Mouse (Mus musculus) heart, postnatal 4 days (tissue): ENCODE measurements around the gene Efnb3. TPM values are rescaled to one million over a fixed set of nuclear protein-coding genes. Genes with fewer than 3 reads are reported as not detected.
A peak's percentile ranks its signal among the peaks of the same experiment; 100 is the strongest.

ENCODE experiments used
- DNase-seq: peaks from one replicate; pipeline ENCODE4 v3.0.0; 2021
- total RNA-seq, 2 experiments: library from RNA; stranded (reverse); gene quantifications; 2 replicates each; pipeline ENCODE4 v1.2.3; 2021

The Efnb3 gene
- total RNA-seq, 2 experiments from 2014 or later, result 98.5 to 117 TPM

DNA sequence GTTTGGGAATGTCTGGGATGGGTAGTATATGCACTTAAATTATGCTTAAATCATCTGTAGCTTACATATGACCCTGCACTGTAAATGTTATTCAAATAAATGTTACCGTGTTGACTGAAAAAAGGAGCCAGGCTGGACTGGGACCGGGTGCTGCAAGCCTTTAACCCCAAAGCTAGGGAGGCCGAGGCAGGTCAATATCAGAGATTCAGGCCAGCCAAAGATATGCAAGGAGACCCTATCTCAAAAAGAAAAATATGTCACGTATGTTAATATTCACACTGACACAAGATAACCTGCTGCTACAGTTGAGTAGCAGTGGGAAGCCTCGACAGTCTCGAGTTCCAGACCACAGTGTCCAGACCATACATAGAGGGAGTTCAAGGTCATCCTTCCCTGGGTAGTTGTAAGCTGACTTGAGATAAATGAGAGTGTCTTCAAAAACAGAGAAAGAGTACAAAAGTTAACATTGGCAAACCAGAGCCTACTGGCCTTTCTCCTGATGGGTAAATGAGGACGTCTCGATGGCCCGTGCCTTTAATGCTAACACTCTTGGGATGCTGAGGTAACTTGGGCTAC is 22.3 kb upstream of the Efnb3 start:
- no peak for DNase-seq

DNA sequence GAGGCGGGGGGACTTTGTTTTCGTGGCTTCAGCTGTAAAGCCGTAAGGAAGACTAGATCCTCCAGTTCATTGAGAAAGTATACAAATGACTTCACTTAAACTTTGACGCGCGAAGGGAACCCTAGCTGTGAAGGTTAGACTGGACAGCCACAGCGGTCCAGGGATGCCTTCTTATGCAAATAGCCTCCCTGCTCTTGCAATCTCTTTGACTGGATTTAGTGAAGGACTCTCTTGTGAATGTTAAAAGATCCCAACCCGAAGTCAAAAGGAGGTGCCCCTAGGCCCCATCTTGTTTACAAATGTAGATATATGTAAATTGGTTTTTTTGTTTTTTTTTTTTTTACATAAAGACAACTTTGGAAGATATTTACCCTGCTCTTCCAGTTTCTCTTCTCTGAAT is 21.8 kb upstream of the Efnb3 start:
- DNase-seq, result no peak

DNA sequence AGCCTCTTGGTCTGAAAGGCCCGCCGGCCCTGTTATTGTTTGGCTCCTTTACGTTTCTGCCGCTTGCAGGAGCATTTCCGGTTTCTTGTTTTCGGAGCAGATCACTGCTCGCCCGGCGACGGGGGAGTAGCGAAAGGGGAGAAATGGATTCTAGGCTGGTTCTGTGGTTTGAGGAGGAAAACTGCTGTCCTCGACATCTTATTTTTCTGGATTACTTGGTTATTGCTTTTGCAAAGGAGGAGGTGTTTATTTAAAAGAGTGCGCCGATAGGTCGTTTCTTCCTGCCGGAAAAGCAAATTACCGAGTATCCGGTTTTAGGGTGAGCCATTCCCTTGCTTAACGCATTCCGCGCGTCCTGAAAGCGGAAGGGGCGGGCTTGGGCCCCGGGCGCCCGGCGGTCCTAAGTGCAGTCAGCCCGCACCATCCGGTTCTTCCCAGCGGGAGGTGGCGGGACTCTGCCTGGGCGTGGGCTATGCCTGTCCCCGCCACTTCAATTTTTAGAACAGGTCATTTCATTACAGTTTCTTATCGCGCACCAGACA is 21.2 kb upstream of the Efnb3 start:
- peak; percentile 92 for DNase-seq

DNA sequence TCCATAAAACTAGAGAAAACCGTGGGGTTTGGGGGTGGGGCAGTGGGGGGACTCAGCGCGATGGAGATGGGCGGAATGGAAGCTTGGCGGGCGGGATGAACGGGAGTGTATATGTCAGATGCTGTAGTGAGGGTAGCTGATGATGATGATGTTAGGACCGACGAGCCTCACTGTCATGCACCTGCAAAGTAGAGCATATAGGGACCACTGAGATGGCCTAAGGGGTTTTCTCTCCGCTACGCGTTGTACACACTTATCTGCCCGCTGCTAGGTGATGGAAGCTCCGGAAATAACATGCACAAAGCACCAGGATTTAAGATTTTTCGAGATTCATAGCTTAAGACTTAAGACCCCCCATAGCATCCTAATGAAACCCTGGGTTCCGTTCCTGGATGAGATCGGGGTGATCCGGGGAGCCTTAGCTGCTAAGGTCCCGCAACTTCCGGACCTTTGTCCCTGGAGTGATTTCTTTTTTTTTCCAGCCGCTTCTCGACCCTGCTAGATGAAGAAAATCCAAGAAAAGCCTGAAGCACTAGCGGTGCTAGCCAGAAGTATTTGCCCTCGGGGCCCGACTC is 20.7 kb upstream of the Efnb3 start:
- DNase-seq, result no peak

DNA sequence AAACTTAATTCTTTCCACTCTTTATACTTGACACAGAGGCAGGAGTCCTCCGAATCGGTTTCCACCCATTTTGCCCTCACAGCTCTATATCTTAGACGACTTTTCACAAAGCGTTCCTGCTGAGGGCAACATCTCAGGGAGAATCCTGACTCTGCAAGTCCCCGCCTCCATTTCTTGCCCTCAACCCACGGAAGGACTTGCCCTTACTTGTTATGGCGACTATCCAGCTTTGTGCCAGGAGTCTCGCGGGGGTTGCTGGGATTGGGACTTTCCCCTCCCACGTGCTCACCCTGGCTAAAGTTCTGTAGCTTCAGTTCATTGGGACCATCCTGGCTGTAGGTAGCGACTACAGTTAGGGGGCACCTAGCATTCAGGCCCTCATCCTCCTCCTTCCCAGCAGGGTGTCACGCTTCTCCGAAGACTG is 20.1 kb upstream of the Efnb3 start, which contains the start of the genes Wrap53 and Trp53:
Gene Wrap53 (minus strand): TSS at position 165 of the 424 bp plus-strand sequence.
Gene Trp53 (plus strand): TSS at position 269 of the 424 bp plus-strand sequence.
- peak; percentile 91 for DNase-seq

DNA sequence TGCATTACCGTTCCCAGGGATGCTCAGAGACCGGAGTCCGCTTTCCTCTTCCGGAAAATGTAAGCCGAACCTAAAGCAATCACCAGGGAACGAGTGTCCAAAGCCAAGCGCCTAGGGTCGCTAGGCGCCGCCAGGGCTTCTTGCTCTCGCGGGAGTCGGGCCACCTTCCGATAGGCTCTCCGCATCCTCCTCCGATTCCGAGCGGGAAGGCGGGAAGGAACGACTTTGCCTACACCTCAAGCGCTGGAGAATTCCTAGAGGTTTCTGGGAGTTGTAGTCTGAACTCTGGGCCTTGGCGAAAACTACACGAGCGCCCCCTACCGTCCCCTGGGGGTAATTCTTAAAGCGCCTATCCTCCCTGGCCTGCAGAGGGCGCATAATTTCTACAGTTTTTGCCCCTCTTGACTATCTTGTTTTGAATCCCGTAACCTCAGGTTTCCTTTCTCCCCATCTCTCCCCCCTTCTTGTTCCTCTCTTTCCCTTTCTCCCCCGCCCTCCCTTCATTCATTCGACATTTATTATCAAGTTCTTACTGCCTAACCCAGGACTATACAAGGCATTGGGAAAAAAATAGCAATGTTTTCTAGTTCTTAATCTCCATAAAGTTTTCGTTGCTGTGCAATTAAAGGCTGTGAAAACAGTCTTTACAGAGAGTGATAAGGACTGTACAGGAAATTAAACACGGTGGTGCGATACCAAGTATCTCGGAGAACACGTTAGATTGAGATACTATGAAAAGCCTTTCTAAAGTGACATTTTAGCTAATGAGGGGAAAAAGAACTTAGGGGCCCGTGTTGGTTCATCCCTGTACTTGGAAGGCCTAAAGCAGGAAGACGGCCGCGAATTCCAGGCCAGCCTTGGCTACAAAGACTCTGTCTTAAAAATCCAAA is 19.4 kb upstream of the Efnb3 start:
- DNase-seq, result peak; percentile 97

DNA sequence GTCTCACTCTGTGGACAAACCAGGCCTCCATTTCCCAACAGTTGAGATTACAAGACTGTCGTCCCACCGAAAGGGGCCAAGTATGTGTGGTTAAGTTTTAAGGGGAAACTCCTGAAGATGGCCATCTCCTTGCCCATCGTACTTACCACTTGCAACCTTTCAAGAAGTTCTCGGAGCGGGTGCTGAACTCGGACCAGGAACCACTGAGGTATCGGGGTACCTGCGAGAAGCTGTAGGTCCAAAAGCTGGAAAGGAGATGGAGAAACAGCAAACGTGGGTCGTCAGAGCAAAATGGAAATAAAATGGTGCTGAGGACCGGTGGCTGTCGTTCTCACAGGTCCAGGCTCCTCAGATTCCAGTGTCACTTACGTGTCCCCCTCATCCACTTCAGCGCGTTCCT is 18.3 kb upstream of the Efnb3 start:
- no peak for DNase-seq

DNA sequence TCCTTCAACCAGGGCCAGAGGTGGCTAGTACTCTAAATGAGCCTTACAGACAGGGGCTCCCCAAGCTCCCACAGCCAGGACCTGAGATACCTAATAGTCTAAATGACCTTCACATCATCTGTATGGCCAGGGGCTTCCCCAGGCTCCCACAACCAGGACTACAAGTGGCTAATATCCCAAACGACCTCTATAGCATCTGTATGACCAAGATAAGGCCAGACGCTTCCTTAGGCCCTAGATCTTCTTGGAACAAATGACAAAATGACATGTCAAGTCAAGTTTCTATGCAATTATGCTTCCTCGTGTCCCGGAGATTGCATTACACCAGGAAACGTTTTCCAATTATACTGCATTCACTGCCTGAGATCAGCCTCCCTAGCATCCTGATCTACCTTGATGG is 16.3 kb upstream of the Efnb3 start:
- no peak for DNase-seq

DNA sequence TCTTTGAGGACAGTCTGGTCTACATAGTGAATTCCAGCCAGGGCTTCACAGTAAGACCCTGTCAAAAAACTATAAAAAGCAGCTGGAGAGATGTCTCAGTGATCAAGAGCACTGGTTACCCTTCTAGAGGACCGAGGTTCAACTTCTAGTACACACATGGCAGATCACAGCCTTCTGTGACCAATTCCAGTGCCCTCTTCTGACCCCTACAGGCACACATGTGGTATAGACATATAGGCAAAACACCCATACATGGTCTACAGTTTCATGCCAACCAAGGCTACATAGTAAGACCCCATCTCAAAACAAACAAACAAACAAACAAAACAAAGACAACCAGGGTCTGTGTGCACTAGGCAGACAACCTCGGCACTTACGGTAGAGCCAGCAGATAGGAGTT is 15.2 kb upstream of the Efnb3 start:
- DNase-seq, result no peak

DNA sequence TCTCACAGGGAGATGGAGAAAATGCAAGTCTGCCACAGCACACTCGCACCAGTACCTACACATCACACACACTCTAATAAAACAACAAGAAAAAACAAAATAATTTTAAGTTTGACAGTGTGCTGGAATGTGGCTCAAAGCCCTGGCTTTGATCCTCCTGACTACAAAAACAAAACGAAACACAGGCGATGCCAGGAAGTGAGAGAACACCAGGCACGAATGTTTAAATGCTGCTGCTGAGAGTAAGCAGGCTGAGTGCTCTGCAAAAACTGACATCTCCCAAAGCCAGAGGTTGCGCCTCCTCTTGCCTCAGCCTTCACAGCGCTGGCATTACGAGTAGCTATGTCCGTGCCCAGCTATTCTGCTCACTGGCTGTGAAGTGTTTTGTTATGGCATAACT is 5.1 kb upstream of the Efnb3 start:
- no peak for DNase-seq

DNA sequence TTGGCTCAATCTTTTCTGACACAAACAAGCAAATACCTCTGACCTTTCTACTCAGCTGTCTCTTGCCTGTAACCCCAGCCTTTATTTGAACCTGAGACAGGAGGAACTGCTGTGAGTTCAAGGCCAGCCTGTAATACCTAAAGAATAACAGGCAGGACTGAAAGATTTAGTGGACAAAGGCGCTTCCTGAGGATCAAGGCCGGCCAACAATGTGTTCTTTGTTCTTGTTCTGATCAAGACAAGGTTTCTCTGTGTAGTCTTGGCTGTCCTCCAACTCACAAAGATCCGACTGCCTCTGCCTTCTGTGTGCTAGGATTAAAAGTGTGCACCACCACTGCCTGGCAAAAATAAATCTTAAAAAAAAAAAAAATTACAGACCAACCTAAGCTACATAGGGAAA is 4.4 kb upstream of the Efnb3 start:
- no peak for DNase-seq

DNA sequence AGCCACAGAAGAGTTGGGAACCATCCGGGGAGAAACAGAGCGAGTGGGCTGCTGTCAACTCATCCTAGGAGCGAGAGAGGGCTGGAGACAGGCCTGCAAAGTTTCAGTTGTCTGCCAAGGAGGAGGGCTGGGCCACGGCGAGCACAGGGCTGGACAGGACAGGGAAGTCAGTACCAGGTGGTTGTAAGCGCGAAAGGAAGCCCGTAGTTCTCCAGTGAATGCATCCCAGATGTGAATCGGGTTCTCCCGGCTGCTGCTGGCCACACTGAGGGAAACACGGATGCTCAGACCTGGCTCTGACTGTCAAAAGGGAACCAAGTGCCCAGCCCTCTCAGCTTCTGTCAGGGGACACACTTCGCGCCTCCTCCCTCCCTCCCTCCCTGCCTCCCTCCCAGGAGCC is 3.4 kb upstream of the Efnb3 start:
- no peak for DNase-seq

DNA sequence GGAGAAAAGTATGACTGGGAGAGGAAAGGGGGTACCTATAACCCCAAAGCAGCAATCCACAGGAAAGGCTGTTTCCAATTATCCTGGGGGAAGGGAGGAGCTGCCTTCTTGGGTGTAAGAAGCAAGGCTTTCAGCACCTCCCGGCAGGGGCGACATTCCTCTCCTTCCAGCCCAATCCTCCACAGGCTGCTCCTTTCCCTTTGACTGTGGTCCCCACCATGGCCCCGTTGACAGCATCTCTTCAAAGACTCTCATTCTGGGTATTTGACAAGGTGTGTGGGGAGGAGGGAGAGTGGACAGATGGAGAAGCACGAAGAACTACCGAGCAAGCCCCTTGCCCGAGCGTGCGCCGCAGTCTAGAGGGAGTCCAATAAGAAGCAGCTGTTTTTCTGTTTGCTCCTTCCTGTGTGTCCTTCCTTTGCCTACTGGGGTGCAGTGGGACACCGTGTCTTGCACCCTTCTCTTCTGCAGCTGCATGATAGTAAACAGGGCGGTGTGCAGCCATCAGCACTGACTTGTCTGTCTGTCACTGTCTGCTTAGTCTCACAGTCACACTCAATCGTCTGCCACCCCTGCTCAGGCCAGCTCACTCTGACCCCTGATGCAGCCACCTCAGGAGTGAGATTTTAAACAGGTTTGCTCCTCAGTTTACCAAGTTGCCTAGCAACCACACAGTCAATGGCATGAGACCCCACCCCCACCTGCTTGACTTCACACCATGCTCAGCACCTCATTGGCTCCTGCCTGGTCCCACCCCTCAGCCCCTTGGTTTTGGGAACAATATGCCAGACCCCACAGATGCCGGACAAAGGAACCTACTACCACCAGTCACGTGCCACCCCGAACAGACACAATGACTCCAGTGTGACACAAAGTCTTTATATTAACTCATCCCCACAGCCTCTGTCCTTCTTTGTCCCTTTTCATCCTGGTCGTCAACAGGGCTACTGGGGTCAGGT is 1.2 kb upstream of the Efnb3 start:
- DNase-seq, result no peak

DNA sequence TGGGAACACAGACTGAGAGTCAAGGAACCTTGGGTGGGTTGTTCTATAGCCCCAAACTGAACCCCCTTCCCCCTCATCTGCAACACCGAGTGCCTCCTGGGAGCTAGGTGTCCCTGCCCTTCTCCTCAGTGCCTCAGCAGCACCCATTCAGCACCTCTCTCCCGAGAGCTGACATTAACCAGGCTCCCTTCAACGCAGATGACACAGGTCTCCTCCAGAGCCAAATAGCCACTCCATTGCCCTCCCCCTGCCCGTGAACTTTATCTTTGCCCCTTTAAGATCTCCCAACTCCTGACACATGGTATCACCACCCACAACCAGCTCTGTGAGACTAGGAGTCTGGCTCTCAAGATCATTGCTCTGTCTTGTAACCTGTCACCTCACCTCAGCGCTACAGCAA is 822 bp downstream of the Efnb3 start:
- peak; percentile 77 for DNase-seq

DNA sequence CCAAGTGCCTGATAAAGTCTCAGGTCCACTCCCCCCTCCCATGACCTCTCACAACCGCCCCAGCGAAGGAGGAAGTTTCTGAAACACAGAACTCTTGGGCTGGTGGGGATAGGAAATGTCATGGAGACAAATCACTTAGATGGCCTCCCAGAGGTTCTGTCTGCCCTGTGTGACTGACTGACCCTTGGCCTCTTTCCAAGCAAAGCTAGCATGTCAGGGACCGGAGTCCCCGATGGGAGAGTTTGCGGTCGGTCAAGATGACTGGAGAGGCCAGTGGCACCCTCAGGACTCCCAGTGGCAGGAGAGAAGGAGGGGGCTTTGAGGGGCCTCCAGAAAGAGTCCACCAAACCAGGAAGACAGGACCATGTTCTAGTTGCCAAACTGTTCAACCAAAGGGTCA is 1.2 kb downstream of the Efnb3 start:
- peak; percentile 36 for DNase-seq

DNA sequence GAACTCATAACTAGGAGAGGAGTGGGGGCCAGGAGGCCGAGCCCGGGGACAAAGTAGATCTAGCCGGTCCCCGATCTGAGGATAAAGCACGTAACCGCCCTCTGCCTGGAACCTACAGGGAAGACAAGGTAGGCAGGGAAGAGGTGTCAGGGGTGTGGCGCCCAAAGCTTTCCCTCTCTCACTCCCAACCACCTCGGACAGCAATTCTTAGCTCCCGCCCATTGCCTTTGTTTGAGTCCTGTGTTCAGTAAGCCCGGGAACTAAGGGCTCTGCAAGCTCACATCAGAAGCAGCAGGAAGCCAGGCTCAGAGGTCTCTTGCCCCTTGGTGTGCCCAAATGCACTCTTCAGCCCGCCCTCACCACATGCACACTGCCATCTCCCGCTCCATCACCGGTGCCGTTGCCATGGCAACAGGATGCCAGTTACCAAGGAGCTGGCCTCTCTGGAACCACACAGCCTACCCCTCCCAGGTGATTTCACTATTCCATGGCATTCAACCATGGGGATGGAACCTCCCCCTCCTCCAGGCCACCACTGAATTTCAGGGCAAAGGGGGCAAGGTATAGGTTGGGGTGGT is 2.5 kb downstream of the Efnb3 start:
- DNase-seq, result no peak

DNA sequence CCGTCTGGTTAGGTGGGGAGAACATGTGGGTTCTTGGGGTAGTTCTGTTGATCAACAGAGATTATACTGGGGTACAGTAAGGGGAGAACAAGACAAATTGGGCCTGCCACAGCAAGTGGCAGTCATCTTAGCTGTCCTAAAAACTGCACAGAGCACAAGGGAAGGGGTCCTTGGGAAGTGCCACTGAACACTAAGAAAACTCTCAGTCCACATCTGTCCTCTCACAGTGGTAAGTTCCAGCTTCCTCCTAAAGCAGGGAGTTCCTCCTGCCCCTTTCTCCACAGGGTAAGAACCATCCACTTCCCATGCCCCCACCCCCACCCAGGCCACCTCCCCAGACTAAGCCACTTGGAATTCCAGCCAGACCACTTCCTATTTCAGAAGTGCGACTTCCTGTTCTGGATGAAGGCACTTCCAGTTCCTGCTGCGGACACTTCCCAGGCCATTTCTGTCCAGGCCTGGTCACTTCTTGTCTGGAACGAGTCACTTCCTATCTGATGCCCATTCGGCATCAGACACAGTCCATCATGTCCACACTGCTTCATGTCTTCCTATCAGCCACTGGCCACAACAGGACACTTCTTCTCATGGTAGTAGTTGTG is 5.4 kb downstream of the Efnb3 start:
- no peak for DNase-seq

DNA sequence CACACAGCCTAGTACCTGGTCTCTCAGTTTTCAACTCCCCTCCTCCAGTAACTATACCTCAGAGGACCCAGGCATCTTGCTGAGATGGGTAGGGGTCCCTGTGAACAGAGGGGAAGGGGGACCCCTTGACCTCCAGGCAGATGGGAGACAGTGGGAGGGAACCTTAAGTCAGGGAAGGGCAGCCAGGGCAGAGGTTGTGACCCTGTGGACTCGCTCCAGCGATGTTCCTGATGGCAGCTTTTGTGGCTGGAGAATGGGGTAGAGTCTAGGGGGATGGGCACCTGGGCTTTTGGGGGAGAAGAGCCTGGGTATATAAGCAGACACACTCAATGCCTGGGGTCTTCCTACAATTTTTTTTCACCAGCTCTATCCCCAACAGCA is 6.7 kb downstream of the Efnb3 start:
- no peak for DNase-seq

DNA sequence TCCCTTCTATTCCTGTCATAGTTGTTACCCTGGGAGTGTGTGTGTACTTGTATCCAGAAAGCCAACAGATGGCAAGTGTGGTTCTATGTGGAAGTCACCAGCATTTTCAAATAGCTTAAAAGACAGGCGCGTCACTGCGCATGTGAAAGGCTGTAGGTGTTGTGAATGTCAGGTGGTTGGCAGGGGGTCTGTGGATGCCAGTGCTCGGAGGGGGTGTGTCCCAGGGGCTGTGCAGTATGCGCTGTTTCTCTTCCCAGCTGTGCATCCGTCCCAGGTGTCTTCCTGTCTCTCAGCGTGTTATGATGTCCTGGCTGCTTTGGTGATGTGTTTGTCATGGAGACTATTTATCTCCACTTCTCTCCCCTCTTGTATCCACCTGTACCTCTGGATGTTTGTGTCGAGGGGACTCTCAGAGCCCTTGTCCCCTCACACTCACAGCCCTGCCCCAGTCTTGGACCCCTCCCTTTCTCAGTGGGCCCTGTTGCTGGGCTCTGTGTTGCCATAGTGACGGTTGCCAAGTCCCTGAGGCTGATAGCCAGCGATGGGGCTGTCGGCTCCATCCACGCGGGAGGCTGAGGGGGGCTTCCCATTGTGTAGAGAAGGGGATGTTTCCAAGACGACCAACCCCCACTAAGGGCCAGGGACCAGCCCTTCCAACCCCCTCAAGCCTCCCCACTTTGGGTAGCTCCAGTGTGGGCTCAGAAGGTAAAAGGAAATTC is 7.2 kb downstream of the Efnb3 start:
- DNase-seq, result no peak

DNA sequence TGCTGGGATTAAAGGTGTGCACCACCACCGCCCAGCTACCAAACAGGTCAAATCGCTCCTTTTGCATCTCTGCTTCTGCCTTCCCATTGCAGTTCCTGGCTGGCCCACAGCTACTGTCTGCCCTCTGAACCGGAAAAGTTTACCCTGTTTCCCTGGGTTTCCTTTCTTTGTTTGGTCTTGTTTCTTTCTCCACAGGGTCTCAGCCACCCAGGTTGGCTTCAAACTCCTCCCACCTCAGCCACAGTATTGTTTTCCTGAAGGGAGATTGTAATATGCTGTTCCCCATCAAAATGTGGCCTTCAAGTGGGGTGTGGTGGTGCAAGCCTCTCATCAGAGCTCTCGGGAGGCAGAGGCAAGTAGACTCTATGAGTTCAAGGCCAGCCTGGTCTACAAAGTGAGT is 8.7 kb downstream of the Efnb3 start:
- DNase-seq, result no peak
